Mouse (Mus musculus): ENCODE measurements around the gene Slc52a3.
A peak's percentile ranks its signal among the peaks of the same experiment; 100 is the strongest.

The Slc52a3 gene

DNA sequence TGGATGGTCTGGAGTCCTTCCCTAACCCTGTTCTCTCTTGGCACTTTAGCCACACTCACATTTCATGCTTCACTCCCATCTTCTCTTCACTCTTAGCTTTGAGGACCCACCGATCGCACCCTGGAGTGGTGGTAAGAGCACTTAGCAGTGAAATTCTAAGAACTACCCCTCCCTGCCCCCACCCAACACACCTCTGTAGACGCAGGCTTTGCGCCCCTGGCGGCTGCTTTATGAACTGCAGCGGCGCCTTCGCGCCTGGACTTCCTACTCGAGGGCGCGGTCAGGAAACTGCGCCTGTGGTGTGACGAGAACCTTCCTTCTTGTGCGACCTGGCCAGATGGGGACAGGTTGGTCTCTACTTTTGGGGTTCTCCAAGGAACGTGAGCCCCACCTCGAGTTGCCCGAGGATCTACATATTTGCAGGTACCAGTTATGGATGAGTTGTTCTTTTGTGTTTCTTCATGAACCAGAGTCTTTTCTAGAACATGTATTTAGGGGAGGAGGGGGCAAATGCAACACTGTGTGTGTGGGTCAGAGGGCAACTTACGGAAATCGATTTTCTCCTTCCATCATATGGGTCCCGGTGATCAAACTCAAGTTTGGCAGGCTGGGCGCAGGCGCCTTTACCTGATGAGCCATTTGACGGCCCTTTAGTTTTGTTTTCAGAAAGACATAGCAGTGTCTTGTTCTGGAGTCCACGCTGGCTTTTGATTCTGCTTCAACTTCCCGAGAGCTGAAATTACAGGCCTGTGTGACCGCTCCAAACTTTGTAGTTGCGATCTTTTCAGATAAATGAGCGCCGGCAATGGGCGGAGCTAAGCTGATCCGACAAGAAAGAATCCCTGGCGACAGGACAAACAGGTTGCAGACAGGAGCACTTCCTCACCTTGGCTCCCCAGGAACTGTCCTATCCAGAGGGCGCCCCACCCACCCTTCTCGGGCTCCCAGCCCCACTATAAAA lies at the start of gene Slc52a3:
Gene Slc52a3 (plus strand): TSS at position 283 of the 961 bp plus-strand sequence.
- DNase-seq: peak; percentile 62

DNA sequence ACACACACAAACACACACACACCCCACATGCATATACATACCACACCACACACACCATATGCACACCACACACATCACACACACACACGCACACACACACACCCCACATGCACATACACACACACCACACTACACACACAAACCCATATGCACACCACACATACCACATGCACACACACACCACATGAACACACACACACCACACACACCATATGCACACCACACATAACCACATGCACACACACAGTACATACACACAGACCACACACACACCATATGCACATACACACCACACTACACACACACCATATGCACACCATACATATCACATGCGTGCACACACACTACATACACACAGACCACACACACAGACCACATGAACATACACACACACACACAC lies 48.7 kb upstream of the Slc52a3 start:
- no peak for DNase-seq

DNA sequence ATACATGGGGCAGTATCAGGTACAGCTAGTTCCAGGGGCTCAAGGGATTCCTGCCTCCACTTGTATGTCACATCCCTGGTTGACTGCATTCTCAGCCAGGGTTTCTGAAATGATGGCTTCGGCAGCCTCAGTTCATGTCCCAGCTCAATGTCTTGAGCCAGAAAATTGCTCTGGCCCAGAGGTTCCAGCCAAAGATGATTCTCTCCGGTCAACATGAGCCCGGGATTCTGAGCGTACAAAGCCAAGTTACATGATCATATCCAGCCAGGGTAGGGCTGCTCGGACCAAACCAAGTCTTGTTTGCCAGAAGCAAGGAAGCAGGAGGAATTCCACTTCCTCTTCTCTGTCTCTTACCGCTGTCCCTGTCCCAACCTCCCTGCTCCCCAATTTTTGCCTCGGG lies 48.0 kb upstream of the Slc52a3 start:
- no peak for DNase-seq

DNA sequence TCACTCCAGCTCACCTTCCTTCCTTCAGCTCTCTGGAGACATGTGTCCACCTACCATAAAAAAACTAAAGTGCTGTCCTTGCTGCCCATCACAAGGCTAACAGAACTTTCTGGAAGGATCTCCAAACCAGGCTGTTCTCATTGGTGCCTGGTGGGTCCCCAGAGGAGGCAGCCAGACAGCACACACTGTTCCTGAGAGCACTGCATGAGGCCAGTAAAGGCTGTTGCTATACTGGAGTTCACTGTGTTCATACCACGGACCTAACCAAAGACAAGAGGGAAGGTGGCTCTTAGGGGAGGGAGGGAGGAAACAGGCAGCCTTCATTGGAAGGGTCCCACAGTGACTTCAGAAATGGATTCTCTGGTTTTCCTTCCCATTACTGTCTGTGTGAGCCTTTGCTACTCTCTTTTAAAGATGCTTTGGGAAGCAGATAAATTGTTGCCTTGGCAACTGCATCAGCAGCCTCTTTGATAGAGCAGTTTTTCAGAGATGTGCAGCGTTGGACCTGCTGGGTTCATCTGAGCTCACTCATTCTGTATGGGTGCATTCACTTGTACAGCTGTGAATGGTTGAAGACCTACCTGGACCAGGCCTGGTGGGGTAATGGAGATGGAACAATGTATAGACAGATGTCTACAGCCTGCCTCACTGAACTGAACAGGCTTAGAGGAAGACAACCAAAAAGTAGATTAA lies 47.1 kb upstream of the Slc52a3 start:
- DNase-seq: no peak

DNA sequence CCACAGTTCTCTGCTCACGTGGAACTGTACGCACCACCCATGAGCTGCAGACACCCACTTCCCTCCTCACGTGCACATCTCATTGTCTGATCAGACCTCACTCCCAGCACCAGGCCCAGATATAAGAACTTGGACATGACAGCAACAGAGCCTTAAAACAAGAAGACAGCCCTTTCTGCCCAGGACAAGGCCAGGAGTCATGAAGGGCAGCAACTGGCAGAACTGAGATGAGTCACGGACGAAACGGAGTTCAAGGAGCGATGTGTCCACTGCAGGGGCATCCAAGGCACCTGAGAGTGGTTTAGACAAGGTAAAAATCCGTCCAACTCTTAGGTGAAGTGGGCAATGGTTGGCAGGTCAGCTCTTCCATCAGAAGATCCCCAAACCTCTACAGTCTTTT lies 42.6 kb upstream of the Slc52a3 start:
- DNase-seq: no peak

DNA sequence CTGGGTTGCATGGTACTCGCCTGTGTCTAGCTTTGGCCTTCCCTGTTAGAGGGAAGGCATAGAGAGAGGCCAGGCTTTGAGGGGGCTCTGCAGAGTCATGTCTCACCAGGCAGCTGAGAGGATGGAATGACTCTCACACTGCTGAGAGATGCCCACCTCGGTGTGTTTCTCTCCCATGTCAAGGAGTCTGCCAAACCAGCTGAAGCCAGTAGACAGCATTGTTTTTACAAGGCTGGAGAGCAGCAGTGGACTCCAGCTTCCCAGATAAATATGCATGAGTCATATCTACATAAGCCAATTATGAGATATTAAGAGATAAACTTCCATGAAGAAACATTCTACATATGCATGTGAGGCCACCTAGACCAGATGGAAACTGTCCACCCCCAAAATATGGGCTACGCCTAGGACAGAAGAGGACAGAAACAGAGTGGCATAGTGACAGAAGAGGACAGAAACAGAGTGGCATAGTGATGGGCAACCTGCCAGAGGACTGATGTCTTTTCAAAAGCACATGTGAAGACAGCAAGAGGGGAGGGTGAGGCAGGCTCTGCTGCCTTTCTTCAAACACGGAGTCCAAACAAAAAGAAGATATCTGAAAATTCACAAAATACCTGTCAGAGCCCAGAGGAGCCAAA lies 39.7 kb upstream of the Slc52a3 start:
- no peak for DNase-seq

DNA sequence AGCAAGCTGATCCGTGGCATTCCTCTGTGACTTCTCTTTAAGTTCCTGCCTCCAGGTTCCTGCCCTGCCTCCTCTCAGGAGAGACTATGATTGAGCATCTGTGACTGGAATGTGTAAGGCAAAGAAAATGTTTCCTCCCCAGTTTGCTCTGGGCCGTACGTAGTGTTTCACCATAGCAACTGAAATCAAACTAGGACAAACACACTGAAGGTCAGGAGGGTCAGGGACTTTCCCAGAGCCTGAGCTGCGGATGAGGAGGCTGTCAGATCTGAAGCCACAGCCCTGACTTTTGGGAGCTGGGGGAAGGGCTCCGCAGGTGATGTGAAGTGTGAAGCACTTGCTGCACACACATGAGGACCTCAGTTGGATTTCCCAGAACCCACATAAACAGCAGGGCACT lies 37.0 kb upstream of the Slc52a3 start:
- no peak for DNase-seq

DNA sequence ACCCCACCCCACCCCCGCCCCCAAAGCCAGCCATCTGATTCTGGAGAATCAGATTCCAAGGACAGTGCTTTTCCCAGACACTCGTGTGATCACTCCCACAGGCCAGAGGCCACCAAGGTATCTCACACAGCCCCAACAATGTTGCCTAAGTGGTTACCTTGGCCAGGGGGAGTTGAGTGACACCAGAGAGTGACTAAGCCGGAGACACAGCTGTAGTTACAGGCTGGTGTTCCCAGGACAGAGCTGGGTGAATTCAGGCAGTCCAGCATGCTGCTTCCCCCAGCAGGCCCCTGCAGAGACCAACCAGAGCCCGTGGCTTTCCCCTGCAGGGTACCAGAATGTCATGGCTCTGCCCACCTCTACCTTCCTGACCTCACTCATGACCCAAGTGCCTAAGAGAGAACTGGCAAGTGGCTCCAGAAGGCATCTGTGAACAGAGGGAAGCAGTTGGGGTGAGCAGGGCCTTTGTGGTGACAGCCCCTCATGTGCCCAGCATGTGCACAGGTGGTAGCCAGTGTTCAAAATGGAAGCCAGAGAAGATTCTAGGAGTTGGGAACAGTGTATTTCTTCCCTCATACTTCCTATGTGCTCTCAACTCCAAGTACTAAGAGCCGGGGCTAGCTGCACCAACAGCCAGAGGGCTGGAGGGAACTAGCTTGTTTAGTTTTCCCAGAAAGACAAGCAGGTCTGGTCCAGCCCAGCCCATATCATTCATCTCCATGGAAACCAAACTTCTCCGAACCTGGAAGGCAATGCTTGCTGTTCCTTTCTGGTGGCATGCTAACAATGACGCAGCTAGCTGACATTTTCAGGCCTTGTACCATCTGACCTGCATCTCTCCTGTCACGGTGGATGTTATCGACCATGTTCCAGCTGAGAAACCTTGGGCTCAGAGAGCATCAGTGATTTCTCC lies 34.8 kb upstream of the Slc52a3 start:
- DNase-seq: no peak

DNA sequence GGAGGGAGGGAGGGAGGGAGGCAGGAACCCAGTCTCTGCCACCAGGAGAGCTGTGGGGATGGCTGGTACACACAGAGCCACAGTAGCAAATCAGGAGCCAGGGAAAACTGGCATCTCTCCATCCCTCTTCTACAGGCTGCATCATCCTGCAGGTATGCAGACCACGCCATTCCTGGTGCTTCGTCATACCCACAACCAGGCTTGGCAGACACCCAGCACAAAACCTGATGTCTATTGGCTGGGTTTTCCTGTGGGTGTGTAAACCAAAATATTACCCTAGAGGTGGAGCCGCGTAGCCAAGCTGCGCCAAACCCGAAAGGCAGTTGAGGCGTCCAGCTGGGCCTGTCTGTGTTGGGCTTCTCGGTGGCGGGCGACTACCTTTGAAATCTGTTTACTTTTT lies 33.8 kb upstream of the Slc52a3 start:
- peak; percentile 91 for DNase-seq

DNA sequence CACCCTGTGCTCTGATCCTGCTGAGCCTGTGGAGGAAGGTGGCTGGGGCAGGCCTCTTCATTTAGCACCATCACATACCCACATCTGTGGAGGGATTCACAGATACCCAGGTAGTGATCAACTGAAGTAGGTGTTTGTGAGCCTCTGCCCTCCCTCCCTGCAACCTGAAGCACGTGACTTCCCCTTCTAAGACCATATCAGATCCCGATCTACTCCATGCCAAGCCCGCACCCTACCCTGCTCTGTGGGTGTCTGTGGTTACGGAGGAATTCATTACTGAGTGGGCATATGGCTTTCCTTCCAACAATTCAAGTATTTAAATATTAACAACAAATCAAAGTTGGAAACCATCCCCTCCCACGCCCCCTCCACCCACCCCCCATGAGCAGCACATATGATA lies 33.0 kb upstream of the Slc52a3 start:
- DNase-seq: no peak

DNA sequence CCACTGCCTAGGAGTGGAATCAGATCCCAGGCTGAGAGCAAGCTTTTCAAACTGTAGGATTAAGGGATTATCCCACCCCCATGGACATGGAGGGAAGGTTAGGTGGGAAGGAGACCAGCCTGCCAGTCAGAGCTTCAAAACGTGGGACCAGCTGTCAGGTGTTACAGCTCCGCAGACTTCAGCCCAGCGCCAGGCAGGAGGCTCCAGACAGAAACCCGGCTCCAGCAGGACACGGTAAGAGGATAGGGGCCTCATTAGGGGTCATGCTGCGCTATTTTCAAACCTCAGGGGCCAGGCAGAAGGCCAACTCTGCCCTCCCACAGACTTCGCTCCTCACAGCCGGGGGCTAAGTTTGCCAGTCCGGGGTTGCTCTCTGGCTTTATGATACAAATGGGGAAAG lies 32.3 kb upstream of the Slc52a3 start:
- DNase-seq: no peak

DNA sequence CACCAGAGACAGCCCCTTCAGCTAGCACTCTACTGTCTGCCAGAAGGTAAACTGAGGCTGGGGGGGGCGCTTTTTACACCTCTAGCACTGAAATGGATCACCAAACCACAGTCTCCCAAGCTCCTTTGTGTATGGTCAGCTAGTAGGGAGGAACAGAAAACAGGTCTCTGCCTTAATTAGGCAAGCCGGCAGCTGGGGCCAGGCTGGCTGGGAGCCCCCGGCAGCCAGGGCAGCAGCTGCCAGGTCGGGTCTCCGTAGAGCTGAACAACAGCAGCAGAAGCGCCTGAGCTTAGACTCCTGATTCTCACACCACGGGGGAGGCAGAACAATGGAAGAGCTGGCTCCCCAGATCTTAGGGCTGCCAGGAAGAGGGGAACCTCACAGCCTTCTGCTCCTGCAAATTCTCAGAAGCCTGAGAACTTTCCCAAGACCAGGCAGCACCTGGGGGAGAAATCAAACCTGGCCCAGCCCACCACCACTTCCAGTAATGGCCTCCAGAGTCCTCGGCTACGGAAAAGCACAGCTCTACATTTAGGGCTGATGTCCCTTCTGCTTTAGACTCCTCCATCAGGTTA lies 29.0 kb upstream of the Slc52a3 start:
- no peak for DNase-seq

DNA sequence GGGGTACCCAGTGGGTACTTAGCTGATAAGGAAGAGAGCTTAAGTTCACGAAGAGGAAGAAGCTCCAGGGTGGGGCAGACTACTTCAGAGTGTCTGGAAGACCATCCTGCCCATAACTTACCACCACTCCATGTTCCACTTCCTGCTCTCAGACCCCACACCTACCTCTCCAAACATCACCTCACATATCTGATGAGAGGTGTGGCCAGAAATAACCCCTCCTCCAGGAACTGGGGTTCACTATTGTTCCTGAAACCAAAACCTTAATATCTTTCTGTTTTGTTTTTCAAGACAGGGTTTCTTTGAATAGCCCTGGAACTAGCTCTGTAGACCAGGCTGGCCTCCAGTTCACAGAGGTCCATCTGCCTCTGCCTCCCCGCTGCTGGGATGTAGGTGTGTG lies 28.5 kb upstream of the Slc52a3 start:
- no peak for DNase-seq

DNA sequence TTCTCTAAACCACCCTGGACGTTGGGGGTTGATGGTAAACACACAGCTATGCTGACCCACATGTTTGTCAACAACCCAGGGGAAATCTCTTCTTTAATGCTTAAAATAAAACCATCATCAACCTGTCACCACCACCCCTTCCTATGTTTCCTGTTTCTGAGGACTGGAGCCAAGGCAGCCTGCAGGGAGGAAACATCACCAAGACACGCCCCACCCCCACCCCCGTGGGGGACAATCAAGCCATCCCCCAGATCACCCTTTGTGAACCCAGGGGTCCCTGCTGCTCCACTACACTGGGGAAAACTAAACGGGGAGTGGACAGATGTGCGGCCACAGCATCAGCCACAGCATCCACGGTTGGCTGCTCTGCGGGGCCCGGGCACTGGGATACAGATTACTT lies 27.9 kb upstream of the Slc52a3 start:
- no peak for DNase-seq

DNA sequence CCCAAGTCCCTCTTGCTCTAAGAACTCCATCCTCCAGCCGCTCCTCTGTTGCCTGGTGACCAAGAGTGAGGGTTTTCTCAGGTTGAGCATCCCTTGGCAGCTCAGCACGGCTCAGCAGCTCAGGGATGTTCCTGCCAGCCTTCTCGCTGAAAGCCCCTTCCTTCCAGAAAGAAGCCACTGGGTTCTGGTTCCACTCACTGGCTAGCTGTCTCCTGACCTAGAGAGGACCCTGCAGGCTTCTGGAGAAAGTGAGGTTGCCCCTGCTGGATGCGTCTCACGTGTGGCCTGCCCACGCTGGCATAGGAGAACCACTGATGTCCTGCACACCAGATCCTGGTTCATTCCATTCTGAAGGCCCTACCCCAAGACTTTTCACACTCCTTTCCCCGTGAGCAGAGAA lies 27.3 kb upstream of the Slc52a3 start:
- no peak for DNase-seq

DNA sequence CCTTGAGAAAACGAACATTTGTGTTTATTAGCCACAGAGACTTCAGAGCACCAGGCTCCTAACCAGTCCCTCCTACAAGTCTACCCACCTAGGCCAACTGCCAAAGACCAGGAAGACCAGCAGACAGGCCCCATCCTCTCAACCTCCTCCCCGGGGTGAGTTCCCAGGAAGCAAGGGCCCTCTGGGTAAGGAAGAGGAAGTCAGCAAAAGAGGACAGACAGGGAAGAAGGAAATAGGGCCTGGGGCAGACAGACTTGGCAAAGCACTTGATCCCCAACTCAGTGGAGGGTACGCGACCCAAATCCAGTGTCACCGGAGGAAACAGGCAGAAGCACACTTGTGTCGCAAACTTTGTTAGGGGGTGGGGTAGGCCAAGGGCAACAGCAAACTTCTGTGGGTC lies 26.9 kb upstream of the Slc52a3 start:
- no peak for DNase-seq

DNA sequence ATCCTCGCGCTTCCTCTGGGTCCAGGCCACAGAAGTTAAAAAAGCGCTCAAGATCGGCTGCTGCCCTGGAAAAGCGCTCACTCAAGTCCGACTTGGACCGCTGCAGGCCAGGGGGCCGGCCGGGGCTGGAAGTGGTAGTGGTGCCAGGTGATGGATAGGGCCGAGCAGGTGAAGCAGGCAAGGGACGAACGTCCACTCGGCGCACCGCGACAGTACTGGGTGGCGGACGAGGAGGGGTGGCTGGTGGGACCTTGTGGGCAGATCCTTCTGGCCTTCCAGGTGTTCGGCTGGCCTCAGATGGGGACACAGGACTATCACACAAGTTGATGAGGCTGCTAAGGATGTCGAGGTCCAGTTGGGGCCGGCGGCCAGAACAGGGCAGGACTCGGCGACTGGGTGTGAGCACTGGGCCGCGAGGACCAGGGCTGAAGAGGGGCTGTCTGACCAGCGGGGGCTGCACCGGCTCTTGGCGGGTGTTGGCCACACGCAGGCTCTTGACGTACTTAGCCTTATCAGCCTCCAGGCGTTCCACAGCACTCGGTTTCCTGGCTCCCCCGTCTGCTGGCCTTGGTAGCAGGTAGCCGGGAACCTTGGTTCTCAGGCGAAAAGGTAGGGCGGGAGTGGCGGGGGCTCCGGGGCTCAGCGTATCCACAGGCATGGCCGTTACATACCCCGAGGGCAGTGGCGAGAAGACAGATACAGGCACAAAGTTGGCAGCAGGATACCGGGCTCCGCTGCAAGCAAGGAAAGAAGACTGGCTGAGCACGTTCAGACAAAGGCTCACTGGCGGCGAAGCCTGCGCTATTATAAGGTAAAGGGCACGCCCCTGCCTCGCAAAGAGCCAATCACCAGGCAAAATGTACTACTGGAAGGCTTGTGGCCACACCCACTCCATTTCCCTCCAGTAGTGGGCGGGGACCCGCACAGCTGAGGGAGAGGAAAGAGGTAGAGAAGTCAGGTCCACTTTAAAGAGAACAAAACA lies 25.8 kb upstream of the Slc52a3 start:
- DNase-seq: peak; percentile 63

DNA sequence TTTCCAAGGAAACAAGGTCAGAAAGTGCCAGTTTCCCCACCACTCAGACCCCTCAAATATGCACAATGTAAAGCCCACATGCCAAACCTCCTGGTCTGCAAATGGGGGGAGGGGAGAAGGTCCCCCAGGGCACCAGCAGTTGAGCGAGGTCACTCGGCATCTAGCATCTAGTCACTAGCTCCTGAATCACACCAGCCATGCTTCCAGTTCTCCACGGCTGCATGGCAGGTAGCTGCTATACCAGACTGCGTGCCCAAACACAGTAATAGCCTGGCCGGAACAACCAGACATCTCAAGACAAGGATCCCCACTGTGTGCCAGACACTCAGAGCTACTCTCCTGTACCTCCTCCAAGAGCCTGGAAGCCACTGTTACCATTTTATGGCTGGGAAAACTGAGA lies 24.6 kb upstream of the Slc52a3 start:
- no peak for DNase-seq

DNA sequence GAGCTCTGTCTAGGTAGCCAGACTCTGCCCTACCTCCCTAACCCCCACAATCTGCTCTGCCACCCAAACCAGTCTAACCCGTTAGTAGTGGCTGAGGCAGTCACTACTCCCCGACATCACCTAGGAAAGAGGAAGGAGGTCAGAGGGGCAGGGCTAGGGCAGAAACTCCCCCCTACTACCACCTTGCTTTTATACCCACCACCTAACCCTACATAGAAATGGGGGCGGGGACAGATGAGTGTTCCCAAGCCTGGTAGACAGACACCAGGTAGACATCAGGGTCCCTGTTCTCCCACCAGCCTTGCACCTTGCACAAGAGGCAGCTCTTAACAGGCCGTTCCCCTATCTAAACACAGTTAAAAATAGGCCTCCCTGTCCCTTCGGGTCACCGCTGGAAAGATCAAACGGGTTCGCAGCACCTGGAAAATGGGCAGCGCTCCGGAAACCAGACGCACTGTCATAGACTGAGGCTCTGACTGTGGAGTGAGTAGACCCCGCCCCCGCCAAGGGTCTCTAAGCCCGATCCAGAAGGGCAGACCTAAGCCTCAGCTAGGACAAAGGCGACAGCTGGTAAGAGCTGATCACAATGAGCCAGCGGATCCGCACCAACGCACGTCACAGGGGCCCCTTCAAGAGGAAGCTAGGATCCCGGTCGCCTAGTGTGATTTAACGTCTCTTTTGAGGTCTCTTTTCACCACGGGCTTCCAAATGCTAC lies 23.3 kb upstream of the Slc52a3 start:
- no peak for DNase-seq

All from layer of hippocampus, adult 9-11 months (tissue).